Mouse (Mus musculus) heart, embryonic 16.5 days (tissue): ENCODE results near the gene Nfasc. TPM values are rescaled to one million over a fixed set of nuclear protein-coding genes. Genes with fewer than 3 reads are reported as not detected.
A peak's percentile ranks its signal among the peaks of the same experiment; 100 is the strongest.

Source experiments
- ATAC-seq: fragments of 200-750 bp; cut with Nextera tagmentation; replicated peaks from 2 replicates; pipeline ENCODE4 v1.8.0; 2017; ENCODE audit warnings: moderate number of reproducible peaks; ENCODE audit not compliant: insufficient read depth, low FRiP score; ENCODE audit errors: extremely low read depth
- H3K27ac ChIP-seq: fragments of 300-500 bp; sonication (generic); 2 replicates; pipeline ENCODE4 v1.5.1; 2014; ENCODE audit warnings: mild to moderate bottlenecking, low read length, control low read depth, moderate library complexity
- H3K27me3 ChIP-seq: fragments of 300-500 bp; sonication (generic); 2 replicates; pipeline ENCODE4 v1.6.1; 2014; ENCODE audit warnings: low read length, mixed read lengths; ENCODE audit not compliant: control insufficient read depth, insufficient read depth
- H3K36me3 ChIP-seq: fragments of 300-500 bp; sonication (generic); 2 replicates; pipeline ENCODE4 v1.6.1; 2014; ENCODE audit not compliant: control insufficient read depth, insufficient read depth
- H3K4me1 ChIP-seq: fragments of 300-500 bp; sonication (generic); 2 replicates; pipeline ENCODE4 v1.6.1; 2014; ENCODE audit warnings: low read length, mixed read lengths; ENCODE audit not compliant: control insufficient read depth, insufficient read depth
- H3K4me2 ChIP-seq: fragments of 300-500 bp; sonication (generic); 2 replicates; pipeline ENCODE4 v1.6.1; 2014; ENCODE audit warnings: low read depth, mild to moderate bottlenecking, control low read depth, low read length
- H3K4me3 ChIP-seq: fragments of 300-500 bp; sonication (generic); 2 replicates; pipeline ENCODE4 v1.5.1; 2014; ENCODE audit warnings: mild to moderate bottlenecking, control low read depth, low read length
- H3K9ac ChIP-seq: fragments of 300-500 bp; sonication (generic); 2 replicates; pipeline ENCODE4 v1.6.1; 2014; ENCODE audit warnings: low read length, control low read depth
- H3K9me3 ChIP-seq: fragments of 300-500 bp; sonication (generic); replicated peaks from 2 replicates; pipeline ENCODE4 v1.6.1; 2016; ENCODE audit warnings: low read length; ENCODE audit not compliant: control insufficient read depth
- WGBS: fragments of 180-500 bp; shearing (Covaris S2); extraction: QIAGEN DNeasy Blood & Tissue Kit; methylation state at CpG from one replicate; pipeline ENCODE4 v1.1.7; 2014; 5-methylcytosine and 5-hydroxymethylcytosine counted together
- polyA plus RNA-seq: library from polyadenylated mRNA; unstranded; fragments of >200 nt; fragmentation: Nextera tagmentation; extraction: Ambion mirVana; gene quantifications from 2 replicates; pipeline ENCODE4 v1.2.1, GENCODE M21; 2015

The Nfasc gene
- polyA plus RNA-seq, 1 experiment from 2014 or later = 0.38 TPM

- Histone ChIP-seq H3K36me3 (no peaks in the 10 kb centered on the region), H3K4me1 (no peaks in the 10 kb centered on the region), H3K9ac (no peak overlapping the region), H3K27me3 (peaks cover 6% of the 10 kb centered on the region), H3K27ac (no peak overlapping the region), H3K9me3 (no peaks in the 10 kb centered on the region), H3K4me2 (no peak overlapping the region), H3K4me3 (no peak overlapping the region)
- ATAC-seq = 0 out of 2 replicates have a peak, but pooled peaks have one; percentile 23
- 13% methylated on average over 4 of the region's 4 CpGs for WGBS
Observed at GRCm38 (mm10) chr1:132594587-132594986, 147.0 kb downstream of the Nfasc start.

- 71% methylated on average over 5 of the region's 5 CpGs for WGBS
- Histone ChIP-seq H3K36me3 (no peaks in the 10 kb centered on the region), H3K4me1 (no peaks in the 10 kb centered on the region), H3K27me3 (peaks cover 6% of the 10 kb centered on the region), H3K9ac (no peak overlapping the region), H3K4me2 (no peak overlapping the region), H3K9me3 (no peaks in the 10 kb centered on the region), H3K4me3 (no peak overlapping the region), H3K27ac (no peak overlapping the region)
- ATAC-seq = no peak
Observed at GRCm38 (mm10) chr1:132592145-132592544, 149.5 kb downstream of the Nfasc start.

GRCm38 (mm10) chr1:132591399-132591930 lies 150.1 kb downstream of the Nfasc start:
- no peak for ATAC-seq
- no peaks in the 10 kb centered on the region for H3K4me1 ChIP-seq
- no peak overlapping the region for H3K27ac ChIP-seq
- no peaks in the 10 kb centered on the region for H3K9me3 ChIP-seq
- H3K9ac ChIP-seq = no peak overlapping the region
- 71% methylated on average over 11 of the region's 11 CpGs for WGBS
- no peaks in the 10 kb centered on the region for H3K36me3 ChIP-seq
- no peak overlapping the region for H3K4me2 ChIP-seq
- H3K27me3 ChIP-seq = peaks cover 6% of the 10 kb centered on the region
- H3K4me3 ChIP-seq = no peak overlapping the region

GRCm38 (mm10) chr1:132586679-132587201 lies 154.9 kb downstream of the Nfasc start:
- no peak overlapping the region for H3K4me2 ChIP-seq
- H3K9me3 ChIP-seq = no peaks in the 10 kb centered on the region
- H3K27me3 ChIP-seq = no peaks in the 10 kb centered on the region
- H3K4me1 ChIP-seq = no peaks in the 10 kb centered on the region
- no peak overlapping the region for H3K4me3 ChIP-seq
- H3K36me3 ChIP-seq = no peaks in the 10 kb centered on the region
- no peak for ATAC-seq
- H3K27ac ChIP-seq = no peak overlapping the region
- 54% methylated on average over 15 of the region's 15 CpGs for WGBS
- H3K9ac ChIP-seq = no peak overlapping the region

- H3K9me3 ChIP-seq = no peaks in the 10 kb centered on the region
- no peak overlapping the region for H3K4me2 ChIP-seq
- no peak overlapping the region for H3K9ac ChIP-seq
- 75% methylated on average over 4 of the region's 4 CpGs for WGBS
- no peaks in the 10 kb centered on the region for H3K4me1 ChIP-seq
- H3K27me3 ChIP-seq = no peaks in the 10 kb centered on the region
- no peaks in the 10 kb centered on the region for H3K36me3 ChIP-seq
- ATAC-seq = no peak
- no peak overlapping the region for H3K27ac ChIP-seq
- H3K4me3 ChIP-seq = no peak overlapping the region
Observed at GRCm38 (mm10) chr1:132585376-132585775, 156.2 kb downstream of the Nfasc start.

GRCm38 (mm10) chr1:132582998-132583604 lies 158.5 kb downstream of the Nfasc start:
- H3K4me1 ChIP-seq = no peaks in the 10 kb centered on the region
- no peak overlapping the region for H3K4me3 ChIP-seq
- no peaks in the 10 kb centered on the region for H3K9me3 ChIP-seq
- H3K36me3 ChIP-seq = no peaks in the 10 kb centered on the region
- 71% methylated on average over 18 of the region's 18 CpGs for WGBS
- H3K9ac ChIP-seq = no peak overlapping the region
- no peak for ATAC-seq
- no peak overlapping the region for H3K27ac ChIP-seq
- H3K4me2 ChIP-seq = no peak overlapping the region
- H3K27me3 ChIP-seq = no peaks in the 10 kb centered on the region

GRCm38 (mm10) chr1:132581845-132582839 lies 159.5 kb downstream of the Nfasc start:
- WGBS = 66% methylated on average over 14 of the region's 14 CpGs
- Histone ChIP-seq H3K4me3 (no peak overlapping the region), H3K27me3 (no peaks in the 10 kb centered on the region), H3K9me3 (no peaks in the 10 kb centered on the region), H3K4me2 (no peak overlapping the region), H3K4me1 (no peaks in the 10 kb centered on the region), H3K27ac (no peak overlapping the region), H3K9ac (no peak overlapping the region), H3K36me3 (no peaks in the 10 kb centered on the region)
- no peak for ATAC-seq

- Histone ChIP-seq H3K9me3 (no peaks in the 10 kb centered on the region), H3K9ac (no peak overlapping the region), H3K4me3 (no peak overlapping the region), H3K27ac (no peak overlapping the region), H3K36me3 (no peaks in the 10 kb centered on the region), H3K4me1 (no peaks in the 10 kb centered on the region), H3K27me3 (no peaks in the 10 kb centered on the region), H3K4me2 (no peak overlapping the region)
- no peak for ATAC-seq
- WGBS = 89% methylated on average over 7 of the region's 7 CpGs
Observed at GRCm38 (mm10) chr1:132580063-132580462, 161.5 kb downstream of the Nfasc start.

GRCm38 (mm10) chr1:132576845-132577244 lies 164.8 kb downstream of the Nfasc start:
- H3K4me2 ChIP-seq = no peak overlapping the region
- WGBS = 96% methylated on average over 8 of the region's 8 CpGs
- no peak for ATAC-seq
- H3K27me3 ChIP-seq = no peaks in the 10 kb centered on the region; the same call in 1 of the 2 replicates
- H3K36me3 ChIP-seq = no peaks in the 10 kb centered on the region
- no peak overlapping the region for H3K9ac ChIP-seq
- no peak overlapping the region for H3K27ac ChIP-seq
- H3K9me3 ChIP-seq = no peaks in the 10 kb centered on the region
- no peak overlapping the region for H3K4me3 ChIP-seq
- H3K4me1 ChIP-seq = no peaks in the 10 kb centered on the region
